Mouse (Mus musculus): ENCODE results near the gene Slc17a9.
"Not testable (repeated sequence)": the region's sequence is repeated elsewhere in the genome, so short reads cannot be mapped to it uniquely, and the experiment has no call there.

Slc17a9 gene

GRCm38 (mm10) chr2:180710276-180711155, 14.5 kb upstream of the Slc17a9 start:
- DNase-seq = no peak

GRCm38 (mm10) chr2:180711527-180711926, 13.5 kb upstream of the Slc17a9 start:
- no peak for DNase-seq

GRCm38 (mm10) chr2:180712037-180712689, 12.9 kb upstream of the Slc17a9 start:
- DNase-seq = no peak

GRCm38 (mm10) chr2:180722748-180723147, 2.3 kb upstream of the Slc17a9 start:
- not testable (repeated sequence) for DNase-seq

- no peak for DNase-seq
Measured at GRCm38 (mm10) chr2:180723865-180724264, 1.2 kb upstream of the Slc17a9 start.

GRCm38 (mm10) chr2:180725414-180725778, 333 bp downstream of the Slc17a9 start:
- DNase-seq = no peak

- no peak for DNase-seq
Measured at GRCm38 (mm10) chr2:180725856-180726629, 980 bp downstream of the Slc17a9 start.

- DNase-seq = no peak
Measured at GRCm38 (mm10) chr2:180726658-180727442, 1.8 kb downstream of the Slc17a9 start.

- no peak for DNase-seq
Measured at GRCm38 (mm10) chr2:180727613-180728021, 2.6 kb downstream of the Slc17a9 start.

GRCm38 (mm10) chr2:180731036-180731435, 6.0 kb downstream of the Slc17a9 start:
- DNase-seq = no peak

GRCm38 (mm10) chr2:180731984-180732383, 6.9 kb downstream of the Slc17a9 start:
- no peak for DNase-seq

GRCm38 (mm10) chr2:180735232-180735631, 10.2 kb downstream of the Slc17a9 start:
- DNase-seq = no peak

- DNase-seq = no peak
Measured at GRCm38 (mm10) chr2:180737984-180738383, 12.9 kb downstream of the Slc17a9 start.

- no peak for DNase-seq
Measured at GRCm38 (mm10) chr2:180740349-180740748, 15.3 kb downstream of the Slc17a9 start.

- no peak for DNase-seq
Measured at GRCm38 (mm10) chr2:180741421-180741820, 16.4 kb downstream of the Slc17a9 start.

- no peak for DNase-seq
Measured at GRCm38 (mm10) chr2:180742820-180743219, 17.8 kb downstream of the Slc17a9 start.

GRCm38 (mm10) chr2:180743321-180743720, 18.3 kb downstream of the Slc17a9 start:
- DNase-seq = no peak

- peak; percentile 87 to 91 for DNase-seq
Measured at GRCm38 (mm10) chr2:180745248-180745927, 20.3 kb downstream of the Slc17a9 start.

- peak in 1 of 2 experiments; percentile 11 for DNase-seq
Measured at GRCm38 (mm10) chr2:180746569-180747192, 21.6 kb downstream of the Slc17a9 start.

GRCm38 (mm10) chr2:180748904-180749303, 23.8 kb downstream of the Slc17a9 start:
- no peak for DNase-seq

- DNase-seq = no peak
Measured at GRCm38 (mm10) chr2:180754976-180755688, 30.1 kb downstream of the Slc17a9 start.
